Mouse (Mus musculus) thymus, postnatal 10 days (tissue): ENCODE data around the gene Phf12.
A peak's percentile ranks its signal among the peaks of the same experiment; 100 is the strongest.

Experiments used
- DNase-seq, 2 experiments: peaks; one replicate each; pipeline ENCODE4 v3.0.0; 2021; ENCODE audit warnings: low spot score in 2 of 2

The Phf12 gene

GRCm38 (mm10) chr11:77982441-77982905 is at the start of gene Phf12:
Gene Phf12 (plus strand): TSS chr11:77982754.
- peak; percentile 99 to 100 for DNase-seq

DNA sequence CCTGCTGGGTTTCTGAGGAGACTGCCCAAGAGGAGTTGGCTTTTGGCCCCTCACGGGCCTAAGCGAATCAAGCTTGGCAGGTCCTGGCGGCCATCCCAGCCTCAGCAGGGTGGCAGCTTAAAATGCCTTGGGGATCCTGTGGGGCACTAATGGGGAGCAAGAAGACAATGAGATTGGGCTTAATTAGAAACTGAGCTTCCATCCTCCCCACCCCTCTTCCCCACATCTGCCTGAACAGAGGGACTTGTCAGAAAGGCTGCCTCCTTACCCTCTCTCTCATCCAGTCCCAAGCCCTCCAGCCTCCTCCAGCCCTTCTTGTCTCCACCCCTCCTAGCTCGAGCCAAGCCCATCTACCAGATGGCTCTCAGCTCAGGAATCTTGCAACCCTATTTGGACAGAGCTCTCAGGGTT is 48.4 kb upstream of the Phf12 start:
- DNase-seq, result no peak

DNA sequence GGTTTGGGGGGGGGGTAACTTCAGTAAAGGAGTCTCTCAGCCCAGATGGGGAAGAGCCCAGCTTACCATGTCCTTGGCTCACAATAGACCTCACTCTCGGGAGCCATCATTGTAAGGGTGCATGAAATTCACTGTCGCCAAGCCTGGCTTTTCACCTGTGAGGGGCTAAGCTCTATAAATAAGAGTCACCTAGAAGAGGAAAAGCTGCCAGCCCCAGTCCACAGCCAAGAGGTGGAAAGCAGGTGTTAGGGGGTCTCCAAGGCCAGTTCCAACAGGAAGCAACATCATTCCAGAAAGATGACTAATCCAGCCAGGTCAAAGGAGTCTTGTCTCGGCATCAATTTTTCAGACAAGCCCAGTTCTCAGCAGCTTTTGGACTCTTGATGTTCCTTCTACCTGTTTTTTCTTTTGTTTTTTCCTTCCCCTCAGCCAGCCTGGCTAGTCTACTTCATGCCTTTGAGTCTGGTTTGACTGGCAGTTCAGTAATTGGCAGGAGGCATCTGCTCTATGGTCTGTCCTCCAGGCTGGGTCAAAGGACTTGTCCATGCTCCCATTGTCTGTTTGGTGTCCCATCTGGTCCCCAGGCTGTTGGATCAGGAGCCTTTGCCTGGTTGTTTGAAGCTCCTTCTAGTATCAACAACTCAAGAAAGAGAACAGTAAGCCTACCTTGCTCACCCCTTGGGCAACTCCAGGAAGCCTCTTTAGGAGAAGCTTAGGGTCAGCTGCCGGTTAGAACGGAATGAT is 47.8 kb upstream of the Phf12 start:
- no peak for DNase-seq

GRCm38 (mm10) chr11:77936846-77937245 is 45.7 kb upstream of the Phf12 start:
- DNase-seq, result no peak

DNA sequence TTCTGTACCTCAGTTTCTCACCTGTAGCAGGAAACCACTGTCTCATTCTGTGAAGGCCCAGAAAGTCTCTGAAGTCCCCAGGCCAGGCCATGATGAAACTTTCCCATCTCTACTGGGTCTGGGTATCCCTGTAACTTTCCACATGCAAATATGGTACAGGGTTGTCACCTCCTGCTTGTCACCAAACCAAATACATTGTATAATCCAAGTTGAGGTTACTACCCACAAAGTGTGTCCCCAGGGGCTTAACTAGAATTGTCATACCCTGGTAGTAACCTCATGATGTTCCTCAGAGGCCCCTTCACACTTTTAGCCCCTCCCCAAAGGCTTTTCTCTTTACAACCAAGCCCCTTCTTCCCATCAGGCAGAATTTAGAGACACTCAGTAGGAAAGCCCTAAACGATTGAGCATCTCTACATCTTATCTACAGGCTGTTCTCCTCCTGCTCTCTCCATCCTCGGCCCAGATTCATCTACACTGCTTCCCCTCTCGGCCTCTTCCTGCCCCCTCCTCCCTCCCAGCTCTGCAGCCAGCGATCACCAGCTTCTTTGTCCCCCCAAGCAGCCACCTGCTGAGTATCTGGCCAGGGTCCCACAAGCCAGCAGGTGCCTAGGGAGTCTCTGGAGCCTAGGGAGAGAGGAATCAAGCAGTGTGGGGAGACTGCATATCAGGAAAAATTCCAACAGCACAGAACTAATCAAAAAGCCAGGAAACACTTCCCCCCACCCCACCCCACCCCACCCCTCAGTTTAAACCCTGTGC is 44.7 kb upstream of the Phf12 start:
- no peak for DNase-seq

- no peak for DNase-seq
These were observed 40.3 kb upstream of the Phf12 start for GRCm38 (mm10) chr11:77942230-77942629.

DNA sequence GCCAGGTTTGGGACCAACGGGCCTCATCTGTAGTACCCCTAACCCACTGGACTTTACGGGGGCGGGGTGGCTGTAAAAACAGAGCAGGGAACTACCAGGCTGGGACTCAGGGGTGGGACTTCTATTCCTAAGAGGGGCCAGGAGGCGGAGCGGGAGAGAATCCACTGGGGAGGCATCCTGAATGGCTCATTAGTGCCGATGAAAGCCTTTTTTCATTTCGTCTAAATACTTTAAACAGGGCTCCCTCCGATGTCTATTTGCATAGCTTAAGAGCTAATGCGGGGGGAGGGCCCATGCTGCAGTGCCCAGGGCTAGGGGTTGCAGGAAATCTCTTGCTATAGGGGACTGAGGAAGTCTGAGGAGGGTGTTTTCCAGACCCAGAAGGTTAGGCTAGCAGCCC is 34.7 kb upstream of the Phf12 start:
- no peak for DNase-seq

DNA sequence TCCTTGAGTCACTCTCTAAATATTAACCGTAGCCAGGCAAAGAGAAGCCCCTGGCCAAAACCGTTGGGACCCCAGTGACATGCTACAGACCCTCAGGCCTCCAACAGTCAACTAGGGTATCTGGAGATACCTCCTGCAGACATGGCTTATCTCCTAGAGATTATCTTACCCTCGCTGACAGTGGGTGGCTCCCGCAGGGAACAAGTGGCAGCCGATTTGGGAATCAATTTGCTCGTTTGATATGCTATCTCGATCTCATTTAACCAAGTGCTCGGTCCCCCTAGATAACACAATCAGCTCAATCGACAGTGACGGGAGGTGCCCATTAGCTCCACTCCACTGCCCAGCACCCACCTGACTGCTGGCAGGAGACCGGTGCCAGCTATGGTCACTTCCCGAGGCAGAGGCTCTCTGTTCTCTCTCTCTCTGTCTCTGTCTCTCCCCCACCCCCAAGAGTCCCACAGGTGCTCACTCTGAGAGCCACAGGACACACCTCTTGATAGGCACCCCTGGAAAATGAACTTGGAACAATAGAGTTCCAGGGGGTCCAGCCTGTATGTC is 32.3 kb upstream of the Phf12 start:
- DNase-seq, result no peak

- DNase-seq, result no peak
These were observed 31.7 kb upstream of the Phf12 start for GRCm38 (mm10) chr11:77950797-77951228.

DNA sequence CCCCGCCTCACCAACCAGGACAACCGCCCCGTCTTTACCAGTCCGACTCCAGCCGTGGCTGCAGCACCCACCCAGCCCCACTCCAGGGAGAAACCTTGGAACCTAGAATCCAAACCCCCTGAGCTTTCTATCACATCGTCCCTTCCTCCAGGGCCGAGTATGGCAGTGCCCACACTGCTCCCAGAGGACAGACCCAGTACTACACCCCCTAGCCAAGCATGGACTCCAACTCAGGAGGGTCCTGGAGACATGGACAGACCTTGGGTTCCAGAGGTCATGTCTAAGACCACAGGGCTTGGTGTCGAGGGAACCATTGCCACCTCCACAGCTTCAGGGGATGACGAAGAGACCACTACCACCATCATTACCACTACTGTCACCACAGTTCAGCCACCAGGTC is 28.9 kb upstream of the Phf12 start:
- DNase-seq, result peak in 1 of 2 experiments; percentile 46

GRCm38 (mm10) chr11:77956428-77956827 is 26.1 kb upstream of the Phf12 start:
- no peak for DNase-seq

DNA sequence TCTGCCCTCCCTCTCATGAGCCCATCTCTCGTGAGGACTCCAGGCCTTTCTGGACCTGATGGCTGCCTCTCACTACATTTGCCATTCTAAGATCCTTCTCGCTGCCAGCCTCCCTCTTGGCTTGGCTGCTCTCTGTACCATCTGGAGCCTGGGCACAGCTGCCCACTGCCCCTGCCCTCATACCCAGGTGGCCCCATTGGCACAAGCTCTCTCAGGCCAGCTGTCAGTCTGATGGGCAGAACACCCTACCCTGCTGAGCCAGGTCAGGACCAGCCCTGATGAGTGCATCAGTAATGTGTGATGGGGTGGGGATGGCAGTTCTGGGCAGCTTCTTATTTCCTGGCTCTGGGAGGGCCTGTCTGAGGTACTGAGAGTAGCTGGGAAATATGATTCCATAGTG is 24.3 kb upstream of the Phf12 start:
- DNase-seq, result no peak

DNA sequence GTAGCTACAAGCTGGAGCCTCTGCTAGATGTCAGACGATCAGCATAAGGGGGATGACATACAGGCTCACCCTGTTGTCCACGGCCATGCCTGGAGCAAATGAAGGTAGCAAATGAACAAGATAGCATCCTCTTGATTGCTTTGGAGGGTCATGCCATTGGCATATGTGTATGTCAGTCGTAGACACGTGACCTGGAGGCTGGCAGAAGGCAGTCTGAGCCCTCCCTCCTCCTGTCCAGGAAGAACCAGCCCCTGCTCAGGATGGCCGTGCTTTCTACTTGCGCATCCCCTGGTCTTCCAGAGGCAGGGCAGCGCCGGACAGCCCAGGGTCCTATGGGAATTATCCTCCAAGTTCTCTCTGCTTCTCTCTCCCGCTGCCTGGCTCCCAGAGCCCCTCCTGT is 23.6 kb upstream of the Phf12 start:
- DNase-seq, result no peak

- DNase-seq, result no peak
These were observed 22.4 kb upstream of the Phf12 start for GRCm38 (mm10) chr11:77960199-77960598.

DNA sequence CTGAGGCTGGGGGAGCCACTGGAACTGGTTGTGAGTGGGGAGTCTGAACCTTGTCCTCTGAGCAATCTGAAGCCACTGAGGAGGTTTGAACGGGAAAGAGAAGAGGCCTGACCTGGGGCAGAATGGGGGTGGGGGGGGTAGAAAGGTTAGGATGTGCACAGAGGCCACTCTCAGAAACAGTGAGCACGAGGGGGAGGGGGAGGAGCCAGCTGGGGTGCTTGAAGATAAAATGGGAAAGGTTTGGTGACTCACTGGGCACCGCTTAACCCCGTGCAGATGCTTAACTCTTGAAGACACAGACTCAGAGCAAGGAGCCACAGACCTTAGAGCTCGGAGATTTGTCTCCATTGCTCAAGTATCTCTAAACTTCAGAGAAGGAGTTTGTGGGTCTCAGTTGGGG is 21.7 kb upstream of the Phf12 start:
- no peak for DNase-seq

DNA sequence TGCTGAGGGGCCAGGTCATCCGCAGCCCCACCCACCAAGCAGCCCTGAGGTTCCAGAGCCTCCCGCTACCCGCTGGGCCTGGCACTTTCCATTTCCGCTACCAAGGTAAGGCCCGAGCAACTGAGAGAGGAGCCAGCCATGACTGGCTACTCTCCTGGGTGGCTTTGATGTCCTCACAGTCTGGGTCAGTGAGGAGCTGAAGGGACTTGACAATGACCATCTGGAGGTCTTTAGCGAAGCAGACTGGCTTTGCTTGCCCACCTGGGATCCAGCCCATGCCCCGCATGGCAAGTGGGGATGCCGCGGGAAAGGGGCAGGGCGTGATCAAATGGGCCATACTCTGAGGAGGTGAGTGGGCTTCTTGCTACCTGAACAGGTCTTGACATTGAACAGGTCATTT is 19.6 kb upstream of the Phf12 start:
- DNase-seq, result no peak

DNA sequence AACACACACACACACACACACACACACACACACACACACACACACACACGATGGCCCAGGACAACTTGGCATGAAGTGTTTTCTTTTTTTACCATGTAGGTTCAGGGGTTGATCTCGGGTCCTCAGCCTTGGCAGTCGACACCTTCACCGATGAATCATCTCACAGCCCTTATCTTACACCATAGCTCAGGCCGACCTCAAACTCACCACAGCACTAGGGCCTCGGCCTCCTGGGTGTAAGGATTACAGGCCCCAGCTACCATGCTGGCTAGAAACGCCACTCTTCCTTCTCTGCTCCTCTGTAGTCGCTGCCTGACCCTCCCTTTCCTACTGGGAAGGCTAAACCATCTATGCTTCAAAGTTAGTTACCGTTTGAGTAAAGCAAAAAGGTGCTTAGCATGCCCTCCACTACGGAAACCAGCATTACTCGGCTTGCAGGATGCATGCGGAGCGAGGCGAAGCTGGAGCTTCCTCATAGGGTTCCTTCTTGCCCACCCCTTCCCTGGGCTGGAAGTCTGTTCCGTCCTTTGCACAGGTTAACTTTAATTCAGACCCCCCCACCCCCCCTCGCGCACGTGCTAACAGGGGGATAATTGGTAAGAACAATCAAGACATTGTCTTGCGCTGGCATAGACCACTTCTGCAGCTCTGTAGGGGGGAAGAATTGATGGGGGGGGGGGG is 18.0 kb upstream of the Phf12 start:
- DNase-seq, result no peak

GRCm38 (mm10) chr11:77965101-77966036 is 17.2 kb upstream of the Phf12 start:
- DNase-seq, result no peak

- no peak for DNase-seq
These were observed 16.5 kb upstream of the Phf12 start for GRCm38 (mm10) chr11:77966037-77966391.

DNA sequence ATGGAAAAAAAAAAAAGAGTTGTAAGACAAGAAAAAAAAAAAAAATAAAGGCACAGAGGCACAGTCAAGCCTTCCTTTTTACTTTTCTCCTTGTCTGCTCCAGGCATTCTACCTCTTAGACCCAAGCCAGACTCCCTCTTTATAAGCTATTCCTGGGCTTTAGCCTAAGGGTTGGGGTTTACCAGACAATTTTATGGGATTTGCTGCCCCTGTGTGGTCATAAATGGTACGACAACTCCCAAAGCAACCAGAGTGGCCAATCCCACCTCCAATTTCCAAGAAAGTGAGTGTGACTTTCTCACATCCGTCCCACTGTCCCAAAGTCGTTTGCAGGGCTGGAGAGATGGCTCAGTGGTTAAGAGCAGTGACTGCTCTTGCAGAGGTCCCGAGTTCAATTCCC is 15.4 kb upstream of the Phf12 start:
- DNase-seq, result peak; percentile 21 to 63

- no peak for DNase-seq
These were observed 13.8 kb upstream of the Phf12 start for GRCm38 (mm10) chr11:77968786-77969185.
